Mouse (Mus musculus) heart, embryonic 12.5 days (tissue): ENCODE results near the gene Pbld1. TPM values are rescaled to one million over a fixed set of nuclear protein-coding genes. Genes with fewer than 3 reads are reported as not detected.

ENCODE experiments used
- ATAC-seq: fragments of 200-750 bp; cut with Nextera tagmentation; 2 replicates; pipeline ENCODE4 v1.8.0; 2017; ENCODE audit warnings: moderate TSS enrichment, moderate library complexity; ENCODE audit not compliant: insufficient number of reproducible peaks, low FRiP score
- H3K27ac ChIP-seq: fragments of 300-500 bp; sonication (generic); 2 replicates; pipeline ENCODE4 v1.5.1; 2016; ENCODE audit warnings: mild to moderate bottlenecking, moderate library complexity; ENCODE audit not compliant: poor library complexity, severe bottlenecking
- H3K27me3 ChIP-seq: fragments of 300-500 bp; sonication (generic); replicated peaks from 2 replicates; pipeline ENCODE4 v1.6.1; 2016; ENCODE audit warnings: mild to moderate bottlenecking, moderate library complexity
- H3K36me3 ChIP-seq: fragments of 300-500 bp; sonication (generic); 2 replicates; pipeline ENCODE4 v1.6.1; 2016; ENCODE audit warnings: mild to moderate bottlenecking, moderate library complexity
- H3K4me1 ChIP-seq: fragments of 300-500 bp; sonication (generic); replicated peaks from 2 replicates; pipeline ENCODE4 v1.6.1; 2016; ENCODE audit warnings: mild to moderate bottlenecking
- H3K4me2 ChIP-seq: fragments of 300-500 bp; sonication (generic); 2 replicates; pipeline ENCODE4 v1.6.1; 2016; ENCODE audit warnings: mild to moderate bottlenecking, moderate library complexity
- H3K4me3 ChIP-seq: fragments of 300-500 bp; sonication (generic); 2 replicates; pipeline ENCODE4 v1.5.1; 2016; ENCODE audit warnings: mild to moderate bottlenecking
- H3K9ac ChIP-seq: fragments of 300-500 bp; sonication (generic); 2 replicates; pipeline ENCODE4 v1.6.1; 2016; ENCODE audit warnings: mild to moderate bottlenecking, moderate library complexity
- H3K9me3 ChIP-seq: fragments of 300-500 bp; sonication (generic); replicated peaks from 2 replicates; pipeline ENCODE4 v1.6.1; 2016; ENCODE audit warnings: mild to moderate bottlenecking, moderate library complexity
- WGBS: fragments of 180-500 bp; shearing (Covaris S2); methylation state at CpG from one replicate; pipeline ENCODE4 v1.1.7; 2016; 5-methylcytosine and 5-hydroxymethylcytosine counted together
- polyA plus RNA-seq: library from polyadenylated mRNA; unstranded; fragments of >200 nt; fragmentation: Nextera tagmentation; extraction: Ambion mirVana; gene quantifications from 2 replicates; pipeline ENCODE4 v1.2.1, GENCODE M21; 2016

Gene Pbld1
- polyA plus RNA-seq, result 0.40 and 0.87 TPM in 2 replicates

GRCm38 (mm10) chr10:63059862-63060261 lies at the start of gene Pbld1:
Pbld1 (plus strand) TSS chr10:63060162.
- no peak within 1 kb of the TSS for H3K4me2 ChIP-seq
- no peaks in the 10 kb centered on the region for H3K36me3 ChIP-seq
- peaks cover 9% of the 10 kb centered on the region; the same call in 1 of the 2 replicates for H3K27me3 ChIP-seq
- H3K4me1 ChIP-seq, result peaks cover 6% of the 10 kb centered on the region; the same call in 1 of the 2 replicates
- no peak within 1 kb of the TSS for H3K27ac ChIP-seq
- no peaks in the 10 kb centered on the region for H3K9me3 ChIP-seq
- no peak within 1 kb of the TSS for H3K4me3 ChIP-seq
- no peak within 1 kb of the TSS for H3K9ac ChIP-seq
- WGBS, result 79% methylated on average over 2 of the region's 2 CpGs
- no peak for ATAC-seq

GRCm38 (mm10) chr10:63010268-63010667 lies 49.7 kb upstream of the Pbld1 start:
- Histone ChIP-seq H3K9ac (no peak overlapping the region), H3K36me3 (peaks cover 78% of the 10 kb centered on the region), H3K4me1 (no peaks in the 10 kb centered on the region), H3K9me3 (no peaks in the 10 kb centered on the region), H3K4me2 (no peak overlapping the region), H3K27me3 (no peaks in the 10 kb centered on the region), H3K4me3 (no peak overlapping the region), H3K27ac (no peak overlapping the region)
- 80% methylated on average over 4 of the region's 4 CpGs for whole genome bisulfite sequencing
- no peak for ATAC-seq

- Histone ChIP-seq H3K4me2 (no peak overlapping the region), H3K4me1 (no peaks in the 10 kb centered on the region), H3K27me3 (no peaks in the 10 kb centered on the region), H3K9me3 (no peaks in the 10 kb centered on the region), H3K27ac (no peak overlapping the region), H3K9ac (no peak overlapping the region), H3K36me3 (peaks cover 79% of the 10 kb centered on the region), H3K4me3 (no peak overlapping the region)
- WGBS, result 89% methylated on average over 6 of the region's 6 CpGs
- no peak for ATAC-seq
Observed at GRCm38 (mm10) chr10:63011556-63011955, 48.4 kb upstream of the Pbld1 start.

- Histone ChIP-seq H3K36me3 (peaks cover 75% of the 10 kb centered on the region), H3K27ac (no peak overlapping the region), H3K4me1 (no peaks in the 10 kb centered on the region), H3K27me3 (no peaks in the 10 kb centered on the region), H3K4me2 (no peak overlapping the region), H3K9me3 (no peaks in the 10 kb centered on the region), H3K4me3 (no peak overlapping the region), H3K9ac (no peak overlapping the region)
- 57% methylated on average over 3 of the region's 3 CpGs for WGBS
- no peak for ATAC-seq
Observed at GRCm38 (mm10) chr10:63013476-63013875, 46.5 kb upstream of the Pbld1 start.

GRCm38 (mm10) chr10:63014168-63014567 lies 45.8 kb upstream of the Pbld1 start:
- Histone ChIP-seq H3K27ac (no peak overlapping the region), H3K4me3 (no peak overlapping the region), H3K9ac (no peak overlapping the region), H3K4me1 (no peaks in the 10 kb centered on the region), H3K27me3 (no peaks in the 10 kb centered on the region), H3K36me3 (peaks cover 74% of the 10 kb centered on the region), H3K4me2 (no peak overlapping the region), H3K9me3 (no peaks in the 10 kb centered on the region)
- ATAC-seq, result no peak
- WGBS, result 85% methylated on average over 9 of the region's 9 CpGs

- ATAC-seq, result no peak
- no peak overlapping the region for H3K9ac ChIP-seq
- H3K4me2 ChIP-seq, result no peak overlapping the region
- no peaks in the 10 kb centered on the region for H3K9me3 ChIP-seq
- H3K27ac ChIP-seq, result no peak overlapping the region
- no peaks in the 10 kb centered on the region for H3K27me3 ChIP-seq
- H3K4me1 ChIP-seq, result peaks cover 11% of the 10 kb centered on the region
- H3K36me3 ChIP-seq, result peaks cover 28% of the 10 kb centered on the region
- no peak overlapping the region for H3K4me3 ChIP-seq
- 93% methylated on average over 6 of the region's 6 CpGs for WGBS
Observed at GRCm38 (mm10) chr10:63019304-63019703, 40.7 kb upstream of the Pbld1 start.

GRCm38 (mm10) chr10:63021702-63022101 lies 38.3 kb upstream of the Pbld1 start:
- WGBS, result 52% methylated on average over 4 of the region's 4 CpGs
- peak overlapping the region; percentile 70 for H3K4me2 ChIP-seq
- peaks cover 14% of the 10 kb centered on the region for H3K36me3 ChIP-seq
- H3K9me3 ChIP-seq, result no peaks in the 10 kb centered on the region
- peaks cover 19% of the 10 kb centered on the region for H3K4me1 ChIP-seq
- H3K27ac ChIP-seq, result no peak overlapping the region
- peak overlapping the region; percentile 60; the same call in 1 of the 2 replicates for H3K9ac ChIP-seq
- H3K27me3 ChIP-seq, result no peaks in the 10 kb centered on the region
- no peak for ATAC-seq
- H3K4me3 ChIP-seq, result peak overlapping the region; percentile 77

GRCm38 (mm10) chr10:63022541-63023120 lies 37.3 kb upstream of the Pbld1 start:
- Histone ChIP-seq H3K4me1 (peaks cover 19% of the 10 kb centered on the region), H3K4me3 (peak overlapping the region; percentile 77), H3K9ac (peak overlapping the region; percentile 98), H3K36me3 (peaks cover 7% of the 10 kb centered on the region; the same call in 1 of the 2 replicates), H3K27ac (peak overlapping the region; percentile 98), H3K9me3 (no peaks in the 10 kb centered on the region), H3K27me3 (no peaks in the 10 kb centered on the region), H3K4me2 (peak overlapping the region; percentile 71)
- under 1% methylated on average over 27 of the region's 27 CpGs for WGBS
- ATAC-seq, result no peak

- Histone ChIP-seq H3K4me2 (peak overlapping the region; percentile 71), H3K27me3 (no peaks in the 10 kb centered on the region), H3K9ac (peak overlapping the region; percentile 98), H3K4me3 (peak overlapping the region; percentile 77), H3K4me1 (peaks cover 19% of the 10 kb centered on the region), H3K36me3 (peaks cover 3% of the 10 kb centered on the region; the same call in 1 of the 2 replicates), H3K9me3 (no peaks in the 10 kb centered on the region), H3K27ac (peak overlapping the region; percentile 98)
- WGBS, result under 1% methylated on average over 68 of the region's 68 CpGs
- peak; percentile 64 for ATAC-seq
Observed at GRCm38 (mm10) chr10:63023121-63023748, 36.7 kb upstream of the Pbld1 start.

- peaks cover 19% of the 10 kb centered on the region for H3K4me1 ChIP-seq
- peak within 1 kb of the TSS; percentile 77 for H3K4me3 ChIP-seq
- WGBS, result under 1% methylated on average over 66 of the region's 69 CpGs
- peak within 1 kb of the TSS; percentile 71 for H3K4me2 ChIP-seq
- peak within 1 kb of the TSS; percentile 98 for H3K27ac ChIP-seq
- no peaks in the 10 kb centered on the region for H3K27me3 ChIP-seq
- H3K9ac ChIP-seq, result peak within 1 kb of the TSS; percentile 98
- H3K9me3 ChIP-seq, result no peaks in the 10 kb centered on the region
- H3K36me3 ChIP-seq, result no peaks in the 10 kb centered on the region
- ATAC-seq, result peak; percentile 97
Observed at GRCm38 (mm10) chr10:63023749-63024579, 36.0 kb upstream of the Pbld1 start, which contains the start of the genes Hnrnph3 and Pbld2. Hnrnph3 (minus strand) TSS chr10:63024217. Pbld2 (plus strand) TSS chr10:63024315.

- Histone ChIP-seq H3K9ac (peak overlapping the region; percentile 74), H3K9me3 (no peaks in the 10 kb centered on the region), H3K4me3 (peak overlapping the region; percentile 77), H3K27me3 (no peaks in the 10 kb centered on the region), H3K27ac (peak overlapping the region; percentile 98), H3K4me1 (peaks cover 19% of the 10 kb centered on the region), H3K4me2 (peak overlapping the region; percentile 71), H3K36me3 (no peaks in the 10 kb centered on the region)
- under 1% methylated on average over 8 of the region's 8 CpGs for WGBS
- peak; percentile 62 for ATAC-seq
Observed at GRCm38 (mm10) chr10:63024580-63024910, 35.4 kb upstream of the Pbld1 start.
